Mouse (Mus musculus) limb, embryonic 12.5 days (tissue): ENCODE results near the gene Isg15. TPM values are rescaled to one million over a fixed set of nuclear protein-coding genes. Genes with fewer than 3 reads are reported as not detected.
A peak's percentile ranks its signal among the peaks of the same experiment; 100 is the strongest.
"Not testable (repeated sequence)": the region's sequence is repeated elsewhere in the genome, so short reads cannot be mapped to it uniquely, and the experiment has no call there.

Source experiments
- ATAC-seq: fragments of 200-750 bp; cut with Nextera tagmentation; 2 replicates; pipeline ENCODE4 v1.8.0; 2017; ENCODE audit warnings: low read depth, moderate TSS enrichment; ENCODE audit not compliant: insufficient number of reproducible peaks, insufficient read depth, low FRiP score, low TSS enrichment
- H3K27ac ChIP-seq: fragments of 300-500 bp; sonication (generic); 2 replicates; pipeline ENCODE4 v1.5.1; 2016; ENCODE audit warnings: mild to moderate bottlenecking, moderate library complexity
- H3K27me3 ChIP-seq: fragments of 300-500 bp; sonication (generic); 2 replicates; pipeline ENCODE4 v1.6.1; 2016; ENCODE audit warnings: mild to moderate bottlenecking, moderate library complexity
- H3K36me3 ChIP-seq: fragments of 300-500 bp; sonication (generic); 2 replicates; pipeline ENCODE4 v1.6.1; 2016; ENCODE audit warnings: mild to moderate bottlenecking, moderate library complexity
- H3K4me1 ChIP-seq: fragments of 300-500 bp; sonication (generic); replicated peaks from 2 replicates; pipeline ENCODE4 v1.6.1; 2016
- H3K4me2 ChIP-seq: fragments of 300-500 bp; sonication (generic); 2 replicates; pipeline ENCODE4 v1.6.1; 2016; ENCODE audit warnings: mild to moderate bottlenecking, moderate library complexity
- H3K4me3 ChIP-seq: fragments of 300-500 bp; sonication (generic); replicated peaks from 2 replicates; pipeline ENCODE4 v1.5.1; 2016; ENCODE audit warnings: mild to moderate bottlenecking
- H3K9ac ChIP-seq: fragments of 300-500 bp; sonication (generic); replicated peaks from 2 replicates; pipeline ENCODE4 v1.6.1; 2016; ENCODE audit warnings: mild to moderate bottlenecking, moderate library complexity
- H3K9me3 ChIP-seq: fragments of 300-500 bp; sonication (generic); 2 replicates; pipeline ENCODE4 v1.6.1; 2016; ENCODE audit warnings: mild to moderate bottlenecking, moderate library complexity
- WGBS: fragments of 180-500 bp; shearing (Covaris S2); methylation state at CpG from one replicate; pipeline ENCODE4 v1.1.7; 2016; 5-methylcytosine and 5-hydroxymethylcytosine counted together
- polyA plus RNA-seq: library from polyadenylated mRNA; unstranded; fragments of >200 nt; fragmentation: Nextera tagmentation; extraction: Ambion mirVana; gene quantifications from 2 replicates; pipeline ENCODE4 v1.2.1, GENCODE M21; 2016

Isg15 gene
- polyA plus RNA-seq, 1 experiment from 2014 or later: 0.95 TPM

- peak overlapping the region; percentile 50; the same call in 1 of the 2 replicates for H3K27ac ChIP-seq
- 13% methylated on average over 31 of the region's 31 CpGs for WGBS
- H3K4me3 ChIP-seq: peak overlapping the region; percentile 32
- H3K4me2 ChIP-seq: peak overlapping the region; percentile 55
- H3K9me3 ChIP-seq: no peaks in the 10 kb centered on the region
- no peak for ATAC-seq
- H3K36me3 ChIP-seq: peaks cover 82% of the 10 kb centered on the region
- H3K9ac ChIP-seq: peak overlapping the region; percentile 60
- H3K27me3 ChIP-seq: no peaks in the 10 kb centered on the region
- H3K4me1 ChIP-seq: peaks cover 57% of the 10 kb centered on the region
Observed at GRCm38 (mm10) chr4:156185950-156186850, 14.4 kb downstream of the Isg15 start.

- H3K36me3 ChIP-seq: peaks cover 82% of the 10 kb centered on the region
- 84% methylated on average over 13 of the region's 13 CpGs for WGBS
- no peaks in the 10 kb centered on the region for H3K9me3 ChIP-seq
- H3K27me3 ChIP-seq: no peaks in the 10 kb centered on the region
- H3K27ac ChIP-seq: no peak overlapping the region
- H3K4me3 ChIP-seq: peak overlapping the region; percentile 32
- ATAC-seq: no peak
- H3K4me2 ChIP-seq: peak overlapping the region; percentile 55
- H3K4me1 ChIP-seq: peaks cover 51% of the 10 kb centered on the region
- H3K9ac ChIP-seq: peak overlapping the region; percentile 60
Observed at GRCm38 (mm10) chr4:156185456-156185949, 15.1 kb downstream of the Isg15 start.

GRCm38 (mm10) chr4:156184291-156184954 lies 16.2 kb downstream of the Isg15 start:
- no peaks in the 10 kb centered on the region for H3K9me3 ChIP-seq
- no peak overlapping the region for H3K9ac ChIP-seq
- no peak overlapping the region for H3K4me3 ChIP-seq
- H3K27me3 ChIP-seq: no peaks in the 10 kb centered on the region
- H3K27ac ChIP-seq: no peak overlapping the region
- peaks cover 41% of the 10 kb centered on the region for H3K4me1 ChIP-seq
- no peak overlapping the region for H3K4me2 ChIP-seq
- peaks cover 82% of the 10 kb centered on the region for H3K36me3 ChIP-seq
- ATAC-seq: no peak
- WGBS: 87% methylated on average over 7 of the region's 7 CpGs

GRCm38 (mm10) chr4:156183747-156184146 lies 16.9 kb downstream of the Isg15 start:
- peaks cover 87% of the 10 kb centered on the region for H3K36me3 ChIP-seq
- no peak for ATAC-seq

GRCm38 (mm10) chr4:156177630-156178029 lies 23.0 kb downstream of the Isg15 start:
- peaks cover 100% of the 10 kb centered on the region for H3K36me3 ChIP-seq
- H3K9me3 ChIP-seq: no peaks in the 10 kb centered on the region
- no peak overlapping the region for H3K4me2 ChIP-seq
- H3K4me1 ChIP-seq: no peaks in the 10 kb centered on the region
- no peak overlapping the region for H3K27ac ChIP-seq
- H3K27me3 ChIP-seq: no peaks in the 10 kb centered on the region
- ATAC-seq: no peak
- 88% methylated on average over 9 of the region's 9 CpGs for WGBS
- no peak overlapping the region for H3K9ac ChIP-seq
- no peak overlapping the region for H3K4me3 ChIP-seq

More at GRCm38 (mm10) chr4:156183747-156184146, 16.9 kb downstream of the Isg15 start:
- 87% methylated on average over 5 of the region's 5 CpGs for WGBS
- Histone ChIP-seq H3K9ac (no peak overlapping the region), H3K27me3 (no peaks in the 10 kb centered on the region), H3K27ac (no peak overlapping the region), H3K4me2 (no peak overlapping the region), H3K4me3 (no peak overlapping the region), H3K4me1 (peaks cover 34% of the 10 kb centered on the region), H3K9me3 (no peaks in the 10 kb centered on the region)

- WGBS: 97% methylated on average over 11 of the region's 11 CpGs
- no peaks in the 10 kb centered on the region for H3K9me3 ChIP-seq
- peaks cover 100% of the 10 kb centered on the region for H3K36me3 ChIP-seq
Observed at GRCm38 (mm10) chr4:156171828-156172227, 28.8 kb downstream of the Isg15 start.

GRCm38 (mm10) chr4:156169129-156169528 lies 31.5 kb downstream of the Isg15 start:
- H3K9ac ChIP-seq: no peak overlapping the region
- 95% methylated on average over 10 of the region's 10 CpGs for WGBS
- no peak for ATAC-seq
- no peaks in the 10 kb centered on the region for H3K9me3 ChIP-seq
- peaks cover 100% of the 10 kb centered on the region for H3K36me3 ChIP-seq
- H3K4me3 ChIP-seq: no peak overlapping the region
- H3K27me3 ChIP-seq: no peaks in the 10 kb centered on the region
- H3K27ac ChIP-seq: no peak overlapping the region
- no peaks in the 10 kb centered on the region for H3K4me1 ChIP-seq
- H3K4me2 ChIP-seq: no peak overlapping the region

More at GRCm38 (mm10) chr4:156171828-156172227, 28.8 kb downstream of the Isg15 start:
- H3K4me2 ChIP-seq: no peak overlapping the region
- H3K4me3 ChIP-seq: no peak overlapping the region
- H3K27ac ChIP-seq: no peak overlapping the region
- no peaks in the 10 kb centered on the region for H3K4me1 ChIP-seq
- no peak for ATAC-seq
- H3K9ac ChIP-seq: no peak overlapping the region
- H3K27me3 ChIP-seq: no peaks in the 10 kb centered on the region

- Histone ChIP-seq H3K27me3 (no peaks in the 10 kb centered on the region), H3K27ac (no peak overlapping the region), H3K9ac (no peak overlapping the region), H3K36me3 (peaks cover 100% of the 10 kb centered on the region), H3K4me1 (no peaks in the 10 kb centered on the region), H3K4me3 (no peak overlapping the region), H3K4me2 (no peak overlapping the region), H3K9me3 (no peaks in the 10 kb centered on the region)
- ATAC-seq: no peak
- 91% methylated on average over 8 of the region's 8 CpGs for WGBS
Observed at GRCm38 (mm10) chr4:156168611-156169010, 32.0 kb downstream of the Isg15 start.

GRCm38 (mm10) chr4:156166477-156166876 lies 34.1 kb downstream of the Isg15 start:
- Histone ChIP-seq H3K9me3 (peaks cover 13% of the 10 kb centered on the region), H3K27me3 (no peaks in the 10 kb centered on the region), H3K4me2 (no peak overlapping the region), H3K27ac (no peak overlapping the region), H3K9ac (no peak overlapping the region), H3K36me3 (peaks cover 93% of the 10 kb centered on the region), H3K4me1 (no peaks in the 10 kb centered on the region), H3K4me3 (no peak overlapping the region)
- 91% methylated on average over 9 of the region's 9 CpGs for WGBS
- no peak for ATAC-seq

GRCm38 (mm10) chr4:156154771-156155170 lies 45.8 kb downstream of the Isg15 start:
- H3K9me3 ChIP-seq: peaks cover 17% of the 10 kb centered on the region; the same call in 1 of the 2 replicates
- no peak for ATAC-seq
- no peak overlapping the region for H3K4me3 ChIP-seq
- no peak overlapping the region for H3K27ac ChIP-seq
- H3K4me1 ChIP-seq: no peaks in the 10 kb centered on the region
- H3K36me3 ChIP-seq: no peaks in the 10 kb centered on the region
- no peak overlapping the region for H3K9ac ChIP-seq
- no peaks in the 10 kb centered on the region for H3K27me3 ChIP-seq
- WGBS: 91% methylated on average over 3 of the region's 3 CpGs
- H3K4me2 ChIP-seq: no peak overlapping the region

GRCm38 (mm10) chr4:156150887-156151286 lies 49.7 kb downstream of the Isg15 start:
- not testable (repeated sequence) for ATAC-seq, H3K9me3 ChIP-seq, H3K4me1 ChIP-seq, H3K4me2 ChIP-seq, H3K4me3 ChIP-seq, H3K36me3 ChIP-seq, H3K9ac ChIP-seq, H3K27me3 ChIP-seq, H3K27ac ChIP-seq
- WGBS: 90% methylated on average over 10 of the region's 10 CpGs
